Mouse (Mus musculus): ENCODE measurements around the gene Tlk1.

The Tlk1 gene

DNA sequence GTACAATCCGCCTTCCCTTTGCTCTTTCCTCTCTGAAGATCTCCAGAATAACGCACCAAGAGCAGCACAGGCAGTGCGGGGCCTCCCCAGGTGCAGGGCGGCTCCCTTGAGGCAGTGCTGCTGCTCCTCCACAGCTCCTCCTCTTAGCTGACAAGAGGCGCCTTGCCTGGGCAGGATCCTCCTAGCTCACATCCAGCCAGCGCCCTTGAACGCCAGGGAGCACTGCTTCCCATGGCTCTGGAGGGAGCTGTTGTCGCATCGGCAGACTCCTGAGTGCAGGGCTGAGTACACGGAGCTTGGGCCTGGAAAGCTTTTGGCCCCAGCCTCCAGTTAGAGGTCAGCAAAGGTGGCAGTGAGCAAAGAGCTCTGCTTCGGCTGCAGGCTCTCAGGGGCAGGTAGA, 135.3 kb downstream of the Tlk1 start:
- DNase-seq (ENCODE audit: low read depth, low spot score) = no peak

DNA sequence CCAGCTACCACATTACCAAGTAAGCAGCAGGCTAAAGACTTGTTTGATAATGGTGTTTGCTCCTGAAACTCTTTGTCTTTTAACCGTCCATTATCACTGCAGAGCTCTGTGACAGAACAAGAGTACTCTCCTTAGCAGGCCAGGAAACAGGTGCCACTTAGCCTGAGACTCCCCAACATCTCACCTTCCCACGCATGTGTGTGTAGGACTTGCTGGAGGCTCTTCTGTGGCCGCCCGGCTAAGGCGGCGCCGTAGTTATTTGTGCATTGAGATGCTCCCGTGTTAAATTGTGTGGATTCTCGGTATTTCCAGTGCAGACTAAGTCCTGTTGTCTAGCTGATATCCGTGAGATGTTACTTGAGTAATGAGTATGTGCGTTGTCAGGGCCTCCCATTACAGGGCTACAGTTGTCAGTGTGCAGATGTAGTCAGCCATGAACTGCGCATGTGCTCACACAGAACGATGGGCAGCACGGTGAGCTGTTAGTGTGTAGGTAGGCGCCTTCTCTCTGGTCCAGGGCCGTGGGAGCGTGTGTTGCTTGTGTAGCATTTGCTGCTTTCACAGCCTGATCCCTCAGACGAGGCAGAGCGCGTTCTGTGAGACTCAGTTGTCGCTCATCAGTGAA, 137.0 kb downstream of the Tlk1 start:
- DNase-seq (ENCODE audit: low read depth, low spot score) = no peak

DNA sequence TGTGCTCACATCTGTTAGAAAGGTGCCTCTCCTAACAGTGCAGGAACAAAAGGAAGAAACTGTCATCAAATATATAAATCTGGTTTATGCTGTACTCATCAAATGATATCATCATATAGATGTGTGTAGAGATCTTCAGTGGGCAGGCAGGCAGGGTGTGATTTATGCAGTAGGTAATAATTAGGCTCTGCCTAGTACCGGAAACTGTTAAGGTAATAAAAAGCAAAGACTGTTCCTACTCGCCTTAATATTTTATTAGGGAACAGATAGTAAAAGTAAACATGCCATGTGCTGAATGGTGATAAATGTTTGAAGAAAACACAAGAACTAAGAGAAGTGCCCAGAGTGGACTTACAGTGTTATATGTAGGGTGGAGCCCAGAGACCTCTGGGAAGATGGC, 143.2 kb downstream of the Tlk1 start:
- DNase-seq (ENCODE audit: low read depth, low spot score) = no peak

DNA sequence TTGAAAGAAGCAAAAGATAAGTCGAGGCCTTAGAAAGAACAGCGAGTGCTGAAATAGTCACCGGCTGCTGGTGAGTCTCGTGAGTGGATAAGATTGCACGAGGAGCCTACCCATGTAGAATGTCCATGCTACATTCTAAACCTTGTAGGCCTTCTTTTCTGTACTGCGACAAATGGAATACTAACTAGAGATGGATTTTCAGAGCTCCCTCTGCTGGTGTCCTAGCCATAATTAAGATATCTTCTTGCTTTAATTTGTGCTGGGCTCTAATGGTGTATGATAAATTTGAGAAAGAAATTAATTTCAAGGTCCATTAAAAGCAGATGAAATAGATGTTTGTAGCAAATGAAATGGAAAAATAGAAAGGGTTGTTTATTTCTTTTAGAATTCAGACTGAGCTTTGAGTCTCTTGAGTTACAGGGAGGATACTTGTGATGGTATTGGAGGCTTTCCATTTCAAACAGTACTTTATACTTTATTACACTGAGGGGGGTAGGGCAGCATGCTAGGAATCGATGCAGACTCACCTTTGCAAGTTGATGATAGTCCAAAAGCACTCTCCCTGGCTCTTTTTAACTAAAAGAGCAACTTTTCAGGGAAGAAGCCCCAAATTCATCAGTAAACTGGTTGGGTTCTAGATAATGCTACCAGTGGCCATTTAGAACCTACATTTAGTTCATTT, 151.9 kb downstream of the Tlk1 start:
- DNase-seq (ENCODE audit: low read depth, low spot score) = no peak

DNA sequence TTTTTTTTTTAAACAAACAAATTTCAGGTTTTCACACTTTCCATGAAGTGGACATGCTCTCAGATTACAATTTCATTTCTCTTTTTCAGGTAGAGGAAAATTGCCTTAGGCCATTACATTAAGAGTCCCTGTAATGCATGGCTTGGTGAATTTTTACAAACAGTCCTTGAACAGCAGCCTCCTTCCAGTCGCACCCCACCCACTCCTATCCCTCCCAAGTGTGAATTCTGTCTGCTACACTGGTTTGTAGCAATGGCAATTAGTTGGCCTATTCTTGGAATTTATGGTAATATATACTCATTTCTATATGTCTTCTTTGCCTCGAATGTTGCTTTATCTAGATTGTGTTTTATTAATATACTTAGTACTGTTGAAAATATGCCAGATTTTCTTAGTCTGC, 153.1 kb downstream of the Tlk1 start:
- DNase-seq (ENCODE audit: low read depth, low spot score) = no peak

DNA sequence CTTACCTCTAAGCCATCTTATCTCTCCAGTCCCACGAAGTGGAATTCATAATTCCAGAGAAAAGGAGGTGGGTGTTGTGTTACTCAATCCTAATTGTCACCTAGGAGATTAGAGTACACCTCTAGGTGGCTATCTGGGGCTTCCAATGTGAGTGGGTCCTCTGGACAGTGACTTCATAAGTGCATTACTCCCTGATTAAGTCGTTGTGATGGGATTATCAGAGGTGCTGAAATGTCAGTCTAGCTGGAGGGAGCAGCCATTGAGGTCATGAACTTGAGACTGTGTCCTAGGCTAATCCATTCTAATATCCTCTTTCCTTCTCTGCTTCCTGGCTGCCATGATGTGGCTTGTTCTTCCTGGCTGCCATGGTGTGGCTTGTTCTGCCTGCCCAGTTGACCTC, 155.6 kb downstream of the Tlk1 start:
- DNase-seq (ENCODE audit: low read depth, low spot score) = no peak

DNA sequence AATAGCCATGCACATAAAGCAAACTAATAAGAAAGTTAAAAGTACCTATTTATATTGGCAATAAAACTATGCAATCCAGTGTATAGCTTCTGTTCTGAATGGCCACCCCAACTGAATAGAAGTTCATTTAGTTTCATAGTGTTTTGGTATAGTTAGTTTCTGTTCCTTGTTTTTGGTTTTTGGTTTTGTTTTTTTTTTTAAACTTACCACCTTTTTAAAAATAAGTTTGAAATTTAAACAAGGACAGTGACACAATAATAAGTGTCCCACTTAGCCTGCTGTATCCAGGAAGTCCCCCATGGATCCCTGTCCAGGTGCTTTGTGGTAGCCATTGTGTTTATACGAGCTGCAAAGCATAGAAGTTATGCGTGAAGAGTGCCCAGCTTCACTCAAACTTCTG, 156.3 kb downstream of the Tlk1 start:
- DNase-seq (ENCODE audit: low read depth, low spot score) = no peak

DNA sequence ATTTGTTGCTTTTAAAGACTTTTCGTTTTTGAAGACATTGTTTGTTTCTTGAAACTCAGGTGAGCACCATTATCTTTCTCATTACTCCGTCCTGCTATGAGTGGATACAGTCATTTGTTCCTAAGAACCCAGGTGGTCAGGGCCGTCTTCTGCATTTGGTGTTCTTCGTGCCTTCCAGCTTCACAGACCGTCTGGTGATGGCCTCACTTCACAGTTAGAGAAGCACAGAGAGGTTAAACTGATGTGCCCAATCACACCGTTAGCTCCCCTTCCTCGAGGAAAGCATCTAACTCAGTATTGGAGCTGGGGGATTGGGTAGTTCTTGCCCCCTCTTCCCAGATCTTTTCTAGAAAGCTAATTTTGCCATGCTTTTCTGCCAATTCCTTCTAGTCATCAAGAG, 158.5 kb downstream of the Tlk1 start:
- DNase-seq (ENCODE audit: low read depth, low spot score) = no peak

DNA sequence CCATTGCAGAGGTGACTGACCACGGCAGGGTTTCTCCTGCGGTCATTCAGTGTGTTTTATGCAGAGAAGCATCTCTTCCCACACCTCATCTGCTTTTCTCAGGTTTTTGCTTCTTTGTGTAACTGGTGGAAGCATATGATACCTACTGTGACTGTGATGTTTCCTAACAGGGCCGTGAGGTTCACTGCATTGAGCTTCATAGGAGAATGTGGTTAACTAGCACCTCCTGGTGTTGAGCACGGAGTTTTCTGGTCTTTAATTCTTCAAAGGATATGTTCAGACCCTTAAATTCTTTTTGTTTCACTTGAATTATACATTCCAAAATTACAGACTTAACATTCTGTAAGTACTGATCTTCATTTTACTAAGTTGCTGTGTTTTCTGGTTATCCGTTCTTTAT, 161.8 kb downstream of the Tlk1 start:
- no peak for DNase-seq (ENCODE audit: low read depth, low spot score)

Data from skeletal muscle tissue, adult 2 months (tissue).